Mouse (Mus musculus) Patski (cell line): Measurements from ENCODE around the gene Ulk3. TPM values are rescaled to one million over a fixed set of nuclear protein-coding genes. Genes with fewer than 3 reads are reported as not detected.

Experiments used
- ATAC-seq: fragments of 100-300 bp; one replicate; pipeline ENCODE4 v1.8.0; 2021
- CTCF ChIA-PET: fragments of 350-600 bp; sonication (Branson Sonifier 250); formaldehyde crosslinking; loops from one replicate; lab custom pipeline; 2022; ENCODE audit warnings: inconsistent platforms; lab: Charles Lee
- POLR2A ChIA-PET: fragments of 350-600 bp; sonication (Branson Sonifier 250); formaldehyde crosslinking; loops from one replicate; lab custom pipeline; 2022; ENCODE audit warnings: antibody characterized with exemption, inconsistent platforms; lab: Charles Lee
- DNase-seq: peaks from one replicate; pipeline ENCODE4 v3.0.0-alpha.2; 2011; ENCODE audit warnings: low read depth, low spot score
- H3K27me3 ChIP-seq: fragments of 371-371 bp; one replicate; pipeline ENCODE4 v1.5.1; 2021
- CTCF ChIP-seq: fragments of 100-300 bp; IDR thresholded peaks from one replicate; pipeline ENCODE4 v1.5.1; 2021
- in situ Hi-C: fragments of 300-500 bp; cut with MboI; formaldehyde crosslinking; loops from 3 replicates; pipeline ENCODE4 v1.11.1; 2018; ENCODE audit warnings: low pct_unique_long_range_greater_than_20kb, mixed read lengths
- polyA plus RNA-seq: library from polyadenylated mRNA; unstranded; gene quantifications from one replicate; pipeline ENCODE4 v1.2.3, GENCODE M21; 2021

Ulk3 gene
- polyA plus RNA-seq, 1 experiment from 2014 or later, result 30.7 TPM

- POLR2A ChIA-PET, result interaction anchor here (0.8 to 1.0 kb wide), 2 partner anchors 13 to 22 kb away, joined by 3 read pairs; no protein-coding TSS in a partner anchor
- TF ChIP-seq CTCF, result no peak
- ATAC-seq (no peak), DNase-seq (no peak)
- CTCF ChIA-PET, result no interaction called here
- H3K27me3 ChIP-seq, result no peaks in the 10 kb centered on the region
- in situ Hi-C loops, result no loop called here
These were observed 21.1 kb downstream of the Ulk3 start for GRCm38 (mm10) chr9:57610359-57610826.

- no peak for TF ChIP-seq CTCF
- ChIA-PET CTCF (interaction anchor here (0.8 to 1.2 kb wide), 2 partner anchors 33 to 107 kb away, joined by 3 read pairs; no protein-coding TSS in a partner anchor), POLR2A (interaction anchor here (1.0 to 2.0 kb wide), 2 partner anchors 13 to 68 kb away, joined by 3 to 6 read pairs; no protein-coding TSS in a partner anchor)
- DNase-seq (no peak), ATAC-seq (no peak)
- H3K27me3 ChIP-seq, result no peaks in the 10 kb centered on the region
- in situ Hi-C loops, result no loop called here
These were observed 23.3 kb downstream of the Ulk3 start for GRCm38 (mm10) chr9:57612587-57612986.

GRCm38 (mm10) chr9:57613975-57614374, 24.7 kb downstream of the Ulk3 start:
- ChIA-PET CTCF (interaction anchor here (1.2 kb wide), 1 partner anchor 32 kb away, joined by 3 read pairs; no protein-coding TSS in a partner anchor), POLR2A (interaction anchor here (1.1 to 2.0 kb wide), 2 partner anchors 12 to 23 kb away, joined by 3 to 6 read pairs; no protein-coding TSS in a partner anchor)
- no peak for TF ChIP-seq CTCF
- no peaks in the 10 kb centered on the region for H3K27me3 ChIP-seq
- ATAC-seq (no peak), DNase-seq (no peak)
- in situ Hi-C loops, result no loop called here

- ATAC-seq (no peak), DNase-seq (no peak)
- H3K27me3 ChIP-seq, result no peaks in the 10 kb centered on the region
- CTCF ChIA-PET, result interaction anchor here (1.3 kb wide), 1 partner anchor 41 kb away, joined by 3 read pairs; no protein-coding TSS in a partner anchor
- POLR2A ChIA-PET, result no interaction called here
- no peak for TF ChIP-seq CTCF
- in situ Hi-C loops, result no loop called here
These were observed 25.5 kb downstream of the Ulk3 start for GRCm38 (mm10) chr9:57614786-57615185.

DNA sequence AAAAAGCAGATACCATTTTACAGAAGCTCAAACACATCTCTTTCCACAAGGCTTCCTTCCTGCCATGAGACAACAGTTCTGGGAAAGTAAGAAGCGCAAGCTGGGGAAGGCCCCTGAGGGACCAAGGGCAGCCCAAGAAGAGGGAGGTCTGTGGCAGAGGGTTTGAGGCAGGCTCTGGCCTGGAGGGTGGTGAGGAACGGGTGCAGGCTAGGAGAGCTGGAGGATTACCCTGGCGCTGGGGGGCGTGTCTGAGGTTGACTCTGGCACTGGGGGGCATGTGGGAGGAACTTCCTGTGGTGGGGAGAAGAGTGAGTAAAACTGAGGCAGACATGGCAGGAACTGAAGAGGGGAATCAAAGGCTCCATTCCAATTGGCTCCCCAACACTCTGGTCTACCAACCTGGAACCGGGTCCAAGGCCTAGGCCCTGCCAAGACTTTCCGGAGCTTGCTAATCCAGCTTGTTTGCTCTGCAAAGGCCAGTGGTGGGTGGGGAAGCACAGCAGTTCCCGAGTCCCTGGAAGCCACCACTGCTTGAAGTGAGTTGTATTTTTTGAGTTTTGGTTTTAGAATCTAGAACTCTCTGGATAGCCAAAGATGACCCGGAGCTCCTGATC, 28.4 kb downstream of the Ulk3 start:
- no peak for TF ChIP-seq CTCF
- DNase-seq (no peak), ATAC-seq (no peak)
- CTCF ChIA-PET, result no interaction called here
- in situ Hi-C loops, result no loop called here
- POLR2A ChIA-PET, result no interaction called here
- no peaks in the 10 kb centered on the region for H3K27me3 ChIP-seq

DNA sequence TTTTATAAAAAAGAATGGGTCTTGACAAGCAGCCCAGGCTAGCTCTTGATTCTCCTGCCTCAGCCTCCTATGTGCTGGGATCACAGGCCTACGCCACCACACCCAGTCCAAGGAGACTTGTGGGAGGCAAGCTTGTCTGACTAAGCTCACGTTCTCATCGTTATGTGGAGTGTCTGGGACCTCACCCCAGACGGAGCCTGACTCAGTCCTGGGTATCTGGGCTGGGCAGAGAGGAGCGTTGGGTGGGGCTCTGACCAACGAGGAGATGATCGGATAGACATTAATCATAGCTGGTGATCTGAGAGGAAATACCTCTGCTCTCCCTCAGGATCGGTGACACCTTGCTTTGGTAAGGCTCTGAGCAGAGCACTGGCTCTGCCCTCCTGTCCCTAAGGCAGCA, 29.6 kb downstream of the Ulk3 start:
- DNase-seq, result no peak
- ChIA-PET CTCF (no interaction called here), POLR2A (interaction anchor here (1.1 kb wide), 1 partner anchor 20 kb away, joined by 3 read pairs; no protein-coding TSS in a partner anchor)
- in situ Hi-C loops, result no loop called here
- TF ChIP-seq CTCF, result no peak
- H3K27me3 ChIP-seq, result no peaks in the 10 kb centered on the region
- ATAC-seq, result no peak

DNA sequence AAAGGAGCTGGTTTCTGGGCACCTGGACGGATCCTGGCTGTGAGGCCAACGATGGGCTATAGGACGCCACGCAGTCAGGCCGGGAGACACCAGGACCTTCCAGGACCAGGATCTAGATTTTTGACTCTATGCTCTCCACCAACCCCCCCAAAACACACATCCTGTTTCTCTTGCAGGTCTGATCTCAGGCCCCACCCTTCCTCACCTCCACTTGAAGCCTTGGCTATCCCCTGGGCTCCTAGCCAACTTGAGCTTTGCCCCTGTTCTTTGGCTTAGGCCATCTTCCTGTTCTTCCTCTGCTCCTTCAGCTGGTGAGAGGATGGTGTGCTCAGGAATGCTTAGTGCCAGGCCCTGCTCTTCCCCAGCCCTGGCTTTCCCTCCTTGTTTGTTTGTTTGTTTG, 31.4 kb downstream of the Ulk3 start, which contains the start of gene Lman1l:
TSS of gene Lman1l (minus strand) at position 101 of the 400 bp plus-strand sequence.
- TF ChIP-seq CTCF, result no peak
- ATAC-seq, result no peak

DNA sequence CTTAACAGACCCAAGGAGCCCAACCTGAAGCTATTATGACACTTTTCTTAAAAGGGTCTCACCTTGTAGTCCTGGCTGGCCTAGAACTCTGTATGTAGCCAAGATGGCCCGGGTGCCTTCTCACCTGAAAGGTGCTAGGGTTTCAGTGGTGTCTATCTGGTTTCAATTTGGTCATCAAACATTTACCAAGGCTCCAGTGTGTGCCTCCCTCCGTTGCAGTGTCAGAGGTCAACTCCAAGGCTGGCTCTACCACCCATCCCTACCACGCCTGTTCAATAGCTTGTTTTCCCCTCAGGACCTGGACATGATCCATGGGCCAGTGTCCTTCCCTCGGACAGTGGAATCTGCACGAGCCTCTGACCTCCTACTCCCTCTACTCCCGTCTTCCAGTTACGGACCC, 35.0 kb downstream of the Ulk3 start:
- DNase-seq, result no peak
- ChIA-PET POLR2A (interaction anchor here (0.6 kb wide), 1 partner anchor 723 kb away, joined by 3 read pairs; no protein-coding TSS in a partner anchor), CTCF (interaction anchor here (1.2 kb wide), 1 partner anchor 30 kb away, joined by 3 read pairs; no protein-coding TSS in a partner anchor)
- in situ Hi-C loops, result no loop called here
- no peak for ATAC-seq
- H3K27me3 ChIP-seq, result no peaks in the 10 kb centered on the region
- TF ChIP-seq CTCF, result no peak

More for the DNA sequence above, 31.4 kb downstream of the Ulk3 start, which contains the start of gene Lman1l:
- in situ Hi-C loops, result no loop called here
- no peak for DNase-seq
- ChIA-PET CTCF (interaction anchor here (1.3 kb wide), 1 partner anchor 13 kb away, joined by 3 read pairs; no protein-coding TSS in a partner anchor), POLR2A (interaction anchor here (1.0 kb wide), 1 partner anchor 29 kb away, joined by 3 read pairs; no protein-coding TSS in a partner anchor)
- H3K27me3 ChIP-seq, result no peaks in the 10 kb centered on the region

DNA sequence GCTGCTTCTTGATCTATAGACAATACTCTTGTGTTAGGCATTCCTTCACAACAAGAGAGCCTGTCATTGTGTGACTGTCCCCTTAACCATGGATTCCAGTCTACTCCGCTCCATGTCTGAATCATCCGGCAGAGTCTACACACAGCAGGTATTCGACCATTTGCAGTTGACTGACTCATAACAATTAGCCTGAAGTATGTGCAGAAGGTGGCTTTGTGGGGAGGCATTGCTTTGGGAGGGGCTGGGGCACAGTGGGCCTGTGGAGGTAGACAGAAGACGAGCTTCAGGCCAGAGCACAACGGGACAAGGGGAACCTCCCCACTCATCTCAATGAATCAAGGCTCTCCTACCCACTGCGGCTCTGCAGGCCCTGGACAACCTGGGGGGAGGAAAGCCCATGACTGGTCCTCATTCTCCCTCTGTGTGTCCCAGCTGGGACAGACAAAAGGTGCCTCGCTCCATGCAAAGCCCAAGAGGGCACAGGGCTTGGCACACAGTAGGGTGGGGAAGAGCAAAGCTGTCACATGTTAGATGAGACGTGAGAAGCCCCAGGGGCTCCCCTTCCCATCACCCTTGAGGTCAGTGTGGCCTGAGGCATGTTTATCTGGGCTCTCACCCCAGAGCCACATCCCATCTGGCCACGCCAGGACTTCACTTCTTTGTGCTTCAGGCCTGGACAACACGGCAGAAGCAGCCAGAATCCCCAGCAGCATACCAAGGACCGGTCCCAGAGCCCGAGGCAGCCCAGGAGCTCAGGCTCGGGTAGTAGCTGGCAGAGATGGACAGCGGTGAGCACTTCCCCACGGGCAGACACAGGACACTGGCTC, 36.6 kb downstream of the Ulk3 start:
- in situ Hi-C loops, result no loop called here
- ATAC-seq (peak; percentile 68), DNase-seq (no peak)
- no peaks in the 10 kb centered on the region for H3K27me3 ChIP-seq
- POLR2A ChIA-PET, result interaction anchor here (0.7 to 1.2 kb wide), 3 partner anchors 12 to 192 kb away, joined by 3 to 6 read pairs (median 3); no protein-coding TSS in a partner anchor
- no peak for TF ChIP-seq CTCF
- CTCF ChIA-PET, result interaction anchor here (1.0 to 1.6 kb wide), 3 partner anchors 10 to 35 kb away, joined by 3 to 7 read pairs (median 3); no protein-coding TSS in a partner anchor

DNA sequence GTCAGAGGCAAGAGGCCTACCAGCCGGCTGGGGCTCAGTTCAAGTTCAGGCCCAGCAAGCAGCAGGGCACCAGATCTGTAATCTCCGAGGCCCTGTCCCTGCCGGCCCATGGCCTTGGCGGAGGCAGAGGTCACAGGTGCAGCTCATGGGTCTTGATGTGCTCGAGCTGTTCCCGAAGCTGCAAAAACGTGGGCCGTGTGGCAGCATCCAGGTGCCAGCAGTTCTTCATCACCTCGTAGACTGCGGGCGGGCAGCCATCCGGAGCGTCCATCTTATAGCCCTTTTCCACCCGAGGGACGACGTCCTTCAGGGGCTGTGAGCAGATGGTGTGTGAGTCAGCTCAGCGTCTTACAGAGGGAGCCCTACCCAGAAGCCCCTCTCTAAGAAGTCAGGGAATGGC, 37.9 kb downstream of the Ulk3 start:
- no peaks in the 10 kb centered on the region for H3K27me3 ChIP-seq
- no peak for TF ChIP-seq CTCF
- in situ Hi-C loops, result no loop called here
- no peak for ATAC-seq
- DNase-seq, result no peak
- CTCF ChIA-PET, result no interaction called here
- POLR2A ChIA-PET, result no interaction called here
